Mouse (Mus musculus): ENCODE data around the gene 4930469K13Rik. TPM values are rescaled to one million over a fixed set of nuclear protein-coding genes. Genes with fewer than 3 reads are reported as not detected.

The 4930469K13Rik gene
- polyA plus RNA-seq, 1 experiment from 2014 or later: not detected

- no peak overlapping the region for H3K9ac ChIP-seq
- no peak for ATAC-seq (ENCODE audit: insufficient number of reproducible peaks, insufficient read depth, low FRiP score, low TSS enrichment)
- H3K27me3 ChIP-seq: peaks cover 13% of the 10 kb centered on the region; the same call in 1 of the 2 replicates
- H3K9me3 ChIP-seq: no peaks in the 10 kb centered on the region
- 0 out of 2 replicates have a peak, but pooled peaks cover 3% of the 10 kb centered on the region for H3K4me1 ChIP-seq
- no peak overlapping the region for H3K4me3 ChIP-seq
- H3K36me3 ChIP-seq: no peaks in the 10 kb centered on the region
- no peak overlapping the region for H3K27ac ChIP-seq
- WGBS: 70% methylated on average over 4 of the region's 4 CpGs
- H3K4me2 ChIP-seq (replicated peaks): no peak overlapping the region
Observed at GRCm38 (mm10) chr11:33927836-33928235, 170.5 kb downstream of the 4930469K13Rik start.

GRCm38 (mm10) chr11:33927321-33927720 is 171.0 kb downstream of the 4930469K13Rik start:
- Histone ChIP-seq H3K36me3 (no peaks in the 10 kb centered on the region), H3K4me2 (replicated peaks) (no peak overlapping the region), H3K4me1 (0 out of 2 replicates have a peak, but pooled peaks cover 3% of the 10 kb centered on the region), H3K27me3 (peaks cover 13% of the 10 kb centered on the region; the same call in 1 of the 2 replicates), H3K9me3 (no peaks in the 10 kb centered on the region), H3K27ac (no peak overlapping the region), H3K4me3 (no peak overlapping the region), H3K9ac (no peak overlapping the region)
- 61% methylated on average over 6 of the region's 6 CpGs for whole genome bisulfite sequencing
- no peak for ATAC-seq (ENCODE audit: insufficient number of reproducible peaks, insufficient read depth, low FRiP score, low TSS enrichment)

GRCm38 (mm10) chr11:33926551-33926950 is 171.8 kb downstream of the 4930469K13Rik start:
- Histone ChIP-seq H3K4me3 (no peak overlapping the region), H3K9me3 (no peaks in the 10 kb centered on the region), H3K9ac (no peak overlapping the region), H3K27ac (no peak overlapping the region), H3K27me3 (peaks cover 13% of the 10 kb centered on the region; the same call in 1 of the 2 replicates), H3K4me1 (0 out of 2 replicates have a peak, but pooled peaks cover 3% of the 10 kb centered on the region), H3K4me2 (replicated peaks) (no peak overlapping the region), H3K36me3 (no peaks in the 10 kb centered on the region)
- no peak for ATAC-seq (ENCODE audit: insufficient number of reproducible peaks, insufficient read depth, low FRiP score, low TSS enrichment)
- WGBS: 60% methylated on average over 2 of the region's 2 CpGs

- H3K27me3 ChIP-seq: peaks cover 13% of the 10 kb centered on the region; the same call in 1 of the 2 replicates
- H3K27ac ChIP-seq: no peak overlapping the region
- no peak for ATAC-seq (ENCODE audit: insufficient number of reproducible peaks, insufficient read depth, low FRiP score, low TSS enrichment)
- no peak overlapping the region for H3K4me2 ChIP-seq (replicated peaks)
- 72% methylated on average over 8 of the region's 8 CpGs for WGBS
- no peak overlapping the region for H3K9ac ChIP-seq
- H3K36me3 ChIP-seq: no peaks in the 10 kb centered on the region
- H3K9me3 ChIP-seq: no peaks in the 10 kb centered on the region
- H3K4me1 ChIP-seq: 0 out of 2 replicates have a peak, but pooled peaks cover 3% of the 10 kb centered on the region
- no peak overlapping the region for H3K4me3 ChIP-seq
Observed at GRCm38 (mm10) chr11:33925778-33926177, 172.6 kb downstream of the 4930469K13Rik start.

Other genes starting within 250 kb of the 4930469K13Rik start
- 0.06 and 0.13 TPM in 2 replicates for gene Kcnmb1, start 135.5 kb downstream of the 4930469K13Rik start, polyA plus RNA-seq (2016; fragmentation: Nextera tagmentation; extraction: Ambion mirVana)
- 5.8 and 6.5 TPM in 2 replicates for gene Kcnip1, start 105.4 kb downstream of the 4930469K13Rik start, polyA plus RNA-seq (2016; fragmentation: Nextera tagmentation; extraction: Ambion mirVana)
- 1.5 and 2.5 TPM in 2 replicates for gene Lcp2, start 51.6 kb downstream of the 4930469K13Rik start, polyA plus RNA-seq (2016; fragmentation: Nextera tagmentation; extraction: Ambion mirVana)
- gene Foxi1, start 109.5 kb upstream of the 4930469K13Rik start, polyA plus RNA-seq (2016; fragmentation: Nextera tagmentation; extraction: Ambion mirVana): 0.46 and 0.52 TPM in 2 replicates
- gene Fam196b, start 216.3 kb upstream of the 4930469K13Rik start, polyA plus RNA-seq (2016; fragmentation: Nextera tagmentation; extraction: Ambion mirVana): 1.1 and 1.4 TPM in 2 replicates

Data from embryonic facial prominence, embryonic 12.5 days (tissue).